15 mouse cellular contexts compared by ENCODE assay signal in the genomic region with DNA sequence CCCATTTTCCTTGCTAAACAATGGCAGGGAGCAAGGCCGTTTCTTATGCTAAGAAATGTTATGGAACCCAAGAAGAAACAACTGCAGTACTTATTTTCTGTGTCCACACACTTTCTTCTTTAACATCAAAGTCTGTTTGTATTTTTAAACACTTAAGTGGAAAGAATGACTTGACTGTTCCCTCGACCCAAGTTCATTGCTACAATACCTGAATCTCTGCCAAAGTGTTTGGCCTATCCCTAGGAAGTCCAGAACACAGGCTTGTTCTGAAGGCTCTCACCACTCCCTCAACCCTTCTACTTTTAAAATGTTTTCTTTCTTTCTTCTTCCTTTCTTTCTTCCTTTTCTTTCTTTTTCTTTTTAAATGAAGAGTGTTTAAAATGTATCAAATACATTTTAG.
DNase-seq lines count a peak whose midpoint lies in the region; ATAC-seq and TF ChIP-seq lines count a peak whose summit lies in the region.
"Had no signal": no experiment of that assay in that cellular context is flagged by ENCODE, and none has a peak within 500 bp of the region (broad histone marks: within the 10 kb centered on the region; RNA-seq: fewer than 3 reads in every experiment).

No protein-coding gene starts in this region.

- H3K27ac ChIP-seq in heart, embryonic 12.5 days (ENCODE audit: poor library complexity, severe bottlenecking), result no peak overlapping the region
- H3K27ac ChIP-seq in left cerebral cortex, adult 2 months, result peak overlapping the region; percentile 48
- no peak overlapping the region for H3K27ac ChIP-seq in lung, embryonic 14.5 days (ENCODE audit: low read depth)
- H3K27ac ChIP-seq in limb, embryonic 10.5 days, result no peak overlapping the region
- H3K27ac ChIP-seq: hindbrain, embryonic 10.5 days; stomach, embryonic 15.5 days had no signal

- H3K9ac ChIP-seq in heart, embryonic 12.5 days, result no peak overlapping the region
- H3K9ac ChIP-seq in lung, embryonic 14.5 days, result no peak overlapping the region
- H3K9ac ChIP-seq: stomach, embryonic 15.5 days had no signal

- TF ChIP-seq CTCF in left cerebral cortex, adult 2 months (IDR thresholded peaks at IDR 0.05), result no peak
- TF ChIP-seq CTCF in lung, embryonic 14.5 days (IDR thresholded peaks at IDR 0.05; ENCODE audit: low read depth), result no peak

- 39% methylated on average over 2 of the region's 2 CpGs for WGBS in heart, embryonic 12.5 days
- 23% methylated on average over 2 of the region's 2 CpGs for WGBS in lung, embryonic 14.5 days
- WGBS in limb, embryonic 10.5 days, result 60% methylated on average over 2 of the region's 2 CpGs

- intact Hi-C loops in left cerebral cortex, adult 2 months (cut with DNase I), result no loop called here
- intact Hi-C loops in left cerebral cortex, postnatal 25 days (cut with DNase I), result no loop called here

- no peaks in the 10 kb centered on the region for H3K9me3 ChIP-seq in heart, embryonic 12.5 days (replicated peaks)
- H3K9me3 ChIP-seq in lung, embryonic 14.5 days (ENCODE audit: low read depth, low read length), result no peaks in the 10 kb centered on the region
- H3K9me3 ChIP-seq in limb, embryonic 10.5 days (replicated peaks), result no peaks in the 10 kb centered on the region
- H3K9me3 ChIP-seq: hindbrain, embryonic 10.5 days; midbrain, embryonic 10.5 days; stomach, embryonic 15.5 days had no signal

- no peak overlapping the region for H3K4me2 ChIP-seq in heart, embryonic 12.5 days
- H3K4me2 ChIP-seq in lung, embryonic 14.5 days, result no peak overlapping the region
- H3K4me2 ChIP-seq: stomach, embryonic 15.5 days had no signal

- H3K36me3 ChIP-seq in heart, embryonic 12.5 days, result no peaks in the 10 kb centered on the region
- no peaks in the 10 kb centered on the region for H3K36me3 ChIP-seq in lung, embryonic 14.5 days (ENCODE audit: insufficient read depth)
- H3K36me3 ChIP-seq in limb, embryonic 10.5 days, result no peaks in the 10 kb centered on the region
- H3K36me3 ChIP-seq: hindbrain, embryonic 10.5 days; midbrain, embryonic 10.5 days; stomach, embryonic 15.5 days had no signal

- ATAC-seq in heart, embryonic 12.5 days (ENCODE audit: insufficient number of reproducible peaks, low FRiP score), result no peak
- ATAC-seq in lung, embryonic 14.5 days (ENCODE audit: insufficient read depth), result no peak
- ATAC-seq: CD4-positive, CD25-positive, alpha-beta regulatory T cell, adult 4 months had no signal

- peaks cover 12% of the 10 kb centered on the region for H3K4me1 ChIP-seq in heart, embryonic 12.5 days (replicated peaks)
- H3K4me1 ChIP-seq in lung, embryonic 14.5 days (ENCODE audit: insufficient read depth), result 0 out of 2 replicates have a peak, but pooled peaks cover 8% of the 10 kb centered on the region
- H3K4me1 ChIP-seq in limb, embryonic 10.5 days, result no peaks in the 10 kb centered on the region

- no peak overlapping the region for H3K4me3 ChIP-seq in heart, embryonic 12.5 days
- H3K4me3 ChIP-seq in left cerebral cortex, adult 2 months, result no peak overlapping the region
- no peak overlapping the region for H3K4me3 ChIP-seq in lung, embryonic 14.5 days (ENCODE audit: low read depth, low read length)
- H3K4me3 ChIP-seq in limb, embryonic 10.5 days, result no peak overlapping the region
- H3K4me3 ChIP-seq: hindbrain, embryonic 10.5 days; midbrain, embryonic 10.5 days; stomach, embryonic 15.5 days had no signal

- peak; percentile 69 for DNase-seq in heart, adult 8-10 months (ENCODE audit: low spot score)
- no peak for DNase-seq in left cerebral cortex, adult 2 months (ENCODE audit: extremely low spot score in 1 of 2, low spot score in 2 of 2)
- no peak for DNase-seq in left cerebral cortex, postnatal 25 days (ENCODE audit: low spot score in 2 of 2)
- DNase-seq in lung, embryonic 14.5 days, result peak; percentile 59
- peak; percentile 45 for DNase-seq in skeletal muscle tissue, adult 2 months (ENCODE audit: low read depth, low spot score)
- no peak for DNase-seq in limb, embryonic 10.5 days (ENCODE audit: low spot score)
- DNase-seq: adrenal gland, postnatal 14 days; cerebellum, postnatal 10 days; right cerebral cortex, postnatal 4 days; thymus, postnatal 14 days had no signal

- no peaks in the 10 kb centered on the region for H3K27me3 ChIP-seq in heart, embryonic 12.5 days (replicated peaks)
- H3K27me3 ChIP-seq in lung, embryonic 14.5 days (ENCODE audit: insufficient read depth, low read length), result no peaks in the 10 kb centered on the region
- H3K27me3 ChIP-seq in limb, embryonic 10.5 days (ENCODE audit: low read depth, poor library complexity, severe bottlenecking), result no peaks in the 10 kb centered on the region
- H3K27me3 ChIP-seq: stomach, embryonic 15.5 days had no signal

Comparison
In these comparisons a context has a peak if more than half of its experiments do, and no peak if none do; other contexts are left out.
1. DNase-seq: peak in heart, adult 8-10 months (single experiment), lung, embryonic 14.5 days (single experiment) and skeletal muscle tissue, adult 2 months (single experiment); none in left cerebral cortex, adult 2 months (0 of 2), left cerebral cortex, postnatal 25 days (0 of 2) and limb, embryonic 10.5 days (single experiment).